Mouse (Mus musculus) forebrain, embryonic 16.5 days (tissue): Measurements from ENCODE around the gene Ccdc113. TPM values are rescaled to one million over a fixed set of nuclear protein-coding genes. Genes with fewer than 3 reads are reported as not detected.

Source experiments
- ATAC-seq: fragments of 200-750 bp; cut with Nextera tagmentation; 2 replicates; pipeline ENCODE4 v1.8.0; 2017; ENCODE audit warnings: mild to moderate bottlenecking, moderate library complexity
- H3K27ac ChIP-seq: fragments of 300-500 bp; sonication (generic); 2 replicates; pipeline ENCODE4 v1.5.1; 2014; ENCODE audit warnings: low read length, control low read depth
- H3K27me3 ChIP-seq: fragments of 300-500 bp; sonication (generic); replicated peaks from 2 replicates; pipeline ENCODE4 v1.6.1; 2014; ENCODE audit warnings: low read length; ENCODE audit not compliant: control insufficient read depth, insufficient read depth
- H3K36me3 ChIP-seq: fragments of 300-500 bp; sonication (generic); 2 replicates; pipeline ENCODE4 v1.6.1; 2014; ENCODE audit not compliant: control insufficient read depth, insufficient read depth
- H3K4me1 ChIP-seq: fragments of 300-500 bp; sonication (generic); replicated peaks from 2 replicates; pipeline ENCODE4 v1.6.1; 2014; ENCODE audit warnings: low read length; ENCODE audit not compliant: control insufficient read depth, insufficient read depth
- H3K4me2 ChIP-seq: fragments of 300-500 bp; sonication (generic); 2 replicates; pipeline ENCODE4 v1.6.1; 2014; ENCODE audit warnings: mild to moderate bottlenecking, low read length, control low read depth
- H3K4me3 ChIP-seq: fragments of 300-500 bp; sonication (generic); replicated peaks from 2 replicates; pipeline ENCODE4 v1.5.1; 2014; ENCODE audit warnings: mild to moderate bottlenecking, low read length, control low read depth
- H3K9ac ChIP-seq: fragments of 300-500 bp; sonication (generic); replicated peaks from 2 replicates; pipeline ENCODE4 v1.6.1; 2014; ENCODE audit warnings: low read depth, low read length, control low read depth
- H3K9me3 ChIP-seq: fragments of 300-500 bp; sonication (generic); 2 replicates; pipeline ENCODE4 v1.6.1; 2016; ENCODE audit warnings: low read length; ENCODE audit not compliant: control insufficient read depth
- WGBS: fragments of 180-500 bp; shearing (Covaris S2); extraction: QIAGEN DNeasy Blood & Tissue Kit; methylation state at CpG from one replicate; pipeline ENCODE4 v1.1.7; 2014; 5-methylcytosine and 5-hydroxymethylcytosine counted together
- polyA plus RNA-seq: library from polyadenylated mRNA; unstranded; fragments of >200 nt; fragmentation: Nextera tagmentation; extraction: Ambion mirVana; gene quantifications from 2 replicates; pipeline ENCODE4 v1.2.1, GENCODE M21; 2015

Gene Ccdc113
- polyA plus RNA-seq, 1 experiment from 2014 or later = 1.5 TPM

- Histone ChIP-seq H3K27ac (no peak overlapping the region), H3K36me3 (no peaks in the 10 kb centered on the region), H3K27me3 (no peaks in the 10 kb centered on the region), H3K4me1 (no peaks in the 10 kb centered on the region), H3K9ac (no peak overlapping the region), H3K4me3 (no peak overlapping the region), H3K4me2 (no peak overlapping the region), H3K9me3 (no peaks in the 10 kb centered on the region)
- ATAC-seq = no peak
- 76% methylated on average over 10 of the region's 10 CpGs for WGBS
These were observed 5.7 kb upstream of the Ccdc113 start for GRCm38 (mm10) chr8:95528194-95528593.

GRCm38 (mm10) chr8:95528750-95529310 lies 5.1 kb upstream of the Ccdc113 start:
- WGBS = 63% methylated on average over 9 of the region's 9 CpGs
- Histone ChIP-seq H3K9me3 (no peaks in the 10 kb centered on the region), H3K27me3 (no peaks in the 10 kb centered on the region)

DNA sequence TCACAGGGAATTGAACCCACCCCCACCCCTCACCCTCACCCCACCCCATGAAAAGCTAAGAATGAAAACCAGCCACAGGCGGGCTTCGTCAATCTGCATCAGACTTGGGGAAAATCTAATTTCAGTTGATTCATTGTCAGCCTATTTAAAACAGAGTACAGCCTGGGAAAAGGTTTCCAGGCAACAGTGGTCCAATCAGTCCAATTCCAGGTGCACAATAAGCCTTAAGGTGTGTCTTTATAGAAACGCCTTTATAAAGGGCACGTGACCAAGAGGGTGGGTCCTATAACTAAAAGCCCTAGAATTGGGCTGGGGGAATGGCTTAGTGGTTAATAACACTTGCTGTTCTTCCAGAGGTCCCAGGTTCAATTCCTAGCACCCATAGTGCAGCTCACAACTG lies 1.7 kb upstream of the Ccdc113 start:
- Histone ChIP-seq H3K9me3 (no peaks in the 10 kb centered on the region), H3K27me3 (no peaks in the 10 kb centered on the region), H3K4me2 (no peak overlapping the region), H3K4me1 (peaks cover 8% of the 10 kb centered on the region), H3K36me3 (no peaks in the 10 kb centered on the region), H3K4me3 (no peak overlapping the region), H3K27ac (no peak overlapping the region), H3K9ac (no peak overlapping the region)
- 42% methylated on average over 4 of the region's 4 CpGs for WGBS
- ATAC-seq = no peak

More at GRCm38 (mm10) chr8:95528750-95529310, 5.1 kb upstream of the Ccdc113 start:
- H3K27ac ChIP-seq = no peak overlapping the region
- H3K9ac ChIP-seq = no peak overlapping the region
- H3K4me2 ChIP-seq = no peak overlapping the region
- no peak overlapping the region for H3K4me3 ChIP-seq
- no peaks in the 10 kb centered on the region for H3K36me3 ChIP-seq
- H3K4me1 ChIP-seq = peaks cover 3% of the 10 kb centered on the region
- no peak for ATAC-seq

DNA sequence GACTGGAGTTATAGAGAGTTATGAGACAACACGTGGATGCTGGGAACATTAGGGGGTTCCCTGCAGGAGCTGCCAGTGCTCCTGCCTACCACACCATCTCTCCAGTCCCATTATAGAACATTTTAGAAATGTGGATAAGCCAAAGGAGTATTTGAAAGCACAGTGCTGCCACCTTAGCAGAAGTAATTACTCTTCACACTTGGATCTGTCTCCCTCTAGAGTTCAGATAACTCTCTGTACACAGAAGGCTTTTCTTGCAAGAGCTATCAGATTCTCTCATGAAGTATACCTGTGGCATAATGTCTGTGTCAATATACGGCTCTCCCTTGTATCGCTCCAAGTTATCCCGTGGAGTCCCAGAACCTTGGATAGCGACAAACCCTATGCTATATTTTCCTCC lies 5.6 kb downstream of the Ccdc113 start:
- Histone ChIP-seq H3K9ac (no peak overlapping the region), H3K27ac (no peak overlapping the region), H3K4me2 (no peak overlapping the region), H3K36me3 (no peaks in the 10 kb centered on the region), H3K4me1 (no peaks in the 10 kb centered on the region), H3K4me3 (no peak overlapping the region), H3K9me3 (no peaks in the 10 kb centered on the region), H3K27me3 (no peaks in the 10 kb centered on the region)
- ATAC-seq = no peak
- WGBS = 88% methylated on average over 5 of the region's 5 CpGs

DNA sequence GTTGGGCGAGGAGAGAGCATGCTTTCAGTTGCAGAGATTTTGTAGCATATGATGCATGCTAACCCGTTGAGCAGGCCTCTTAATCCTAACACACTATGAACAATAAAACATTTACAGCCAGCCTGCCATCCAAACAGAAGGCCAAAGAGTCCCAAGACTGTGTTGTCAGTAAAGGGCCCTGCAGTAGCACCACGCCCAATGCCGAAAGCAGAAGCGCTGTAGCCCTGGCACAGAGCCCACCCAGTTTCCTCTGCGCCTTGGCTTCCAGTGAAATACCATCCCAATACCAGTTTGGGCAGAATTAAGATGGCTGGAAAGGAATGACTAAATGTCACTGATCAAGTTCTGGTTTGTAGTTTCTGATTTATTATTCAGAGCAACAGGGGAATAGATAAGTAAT lies 8.3 kb downstream of the Ccdc113 start:
- H3K27me3 ChIP-seq = no peaks in the 10 kb centered on the region
- H3K36me3 ChIP-seq = no peaks in the 10 kb centered on the region
- no peaks in the 10 kb centered on the region for H3K4me1 ChIP-seq
- H3K4me2 ChIP-seq = no peak overlapping the region
- H3K4me3 ChIP-seq = no peak overlapping the region
- WGBS = 88% methylated on average over 6 of the region's 6 CpGs
- no peaks in the 10 kb centered on the region for H3K9me3 ChIP-seq
- no peak overlapping the region for H3K9ac ChIP-seq
- H3K27ac ChIP-seq = no peak overlapping the region
- no peak for ATAC-seq

GRCm38 (mm10) chr8:95543065-95543464 lies 9.2 kb downstream of the Ccdc113 start:
- Histone ChIP-seq H3K4me2 (no peak overlapping the region), H3K9ac (no peak overlapping the region), H3K36me3 (no peaks in the 10 kb centered on the region), H3K27me3 (no peaks in the 10 kb centered on the region), H3K4me3 (no peak overlapping the region), H3K4me1 (no peaks in the 10 kb centered on the region), H3K9me3 (no peaks in the 10 kb centered on the region), H3K27ac (no peak overlapping the region)
- no peak for ATAC-seq
- 75% methylated on average over 3 of the region's 3 CpGs for WGBS

DNA sequence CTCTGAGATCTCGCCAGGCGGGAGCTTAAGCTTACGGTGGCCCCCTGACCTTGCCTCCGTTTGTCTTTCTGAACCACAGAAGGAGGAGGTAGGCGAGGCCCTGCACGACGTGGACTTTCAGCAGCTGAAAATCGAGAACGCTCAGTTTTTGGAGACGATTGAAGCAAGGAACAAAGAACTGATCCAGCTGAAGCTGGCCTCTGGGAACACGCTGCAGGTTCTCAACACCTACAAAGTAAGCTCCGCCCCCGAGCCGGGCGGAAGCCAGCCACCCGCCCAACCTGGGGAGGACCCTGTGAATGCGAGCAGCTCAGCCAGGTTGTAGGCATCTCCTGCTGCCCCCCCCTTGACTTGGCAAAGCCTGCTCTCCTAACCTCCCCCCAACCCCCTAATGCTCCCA lies 11.9 kb downstream of the Ccdc113 start:
- Histone ChIP-seq H3K4me1 (peaks cover 6% of the 10 kb centered on the region), H3K27me3 (no peaks in the 10 kb centered on the region), H3K27ac (no peak overlapping the region), H3K9me3 (no peaks in the 10 kb centered on the region), H3K36me3 (no peaks in the 10 kb centered on the region), H3K4me2 (no peak overlapping the region), H3K9ac (no peak overlapping the region), H3K4me3 (no peak overlapping the region)
- 85% methylated on average over 17 of the region's 17 CpGs for WGBS
- ATAC-seq = no peak

DNA sequence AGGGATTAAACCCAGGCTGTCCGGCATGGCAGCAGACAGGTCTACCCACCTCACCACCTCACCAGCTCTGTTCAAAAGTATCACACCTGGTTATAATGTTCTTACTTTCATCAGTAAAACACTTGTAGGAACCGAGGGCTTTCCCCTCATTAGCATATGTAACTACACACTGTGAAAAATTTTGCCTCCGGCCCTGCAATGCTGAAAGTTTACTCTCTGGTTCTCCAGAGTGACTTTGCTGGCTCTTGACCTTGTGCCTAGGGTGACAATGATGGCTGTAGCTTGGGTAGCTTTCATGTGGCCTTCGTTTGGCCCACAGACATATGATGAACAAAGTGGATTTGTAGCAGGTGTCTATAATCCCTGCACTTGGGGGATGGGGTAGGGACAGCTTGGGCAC lies 13.1 kb downstream of the Ccdc113 start:
- 84% methylated on average over 4 of the region's 4 CpGs for WGBS
- Histone ChIP-seq H3K4me3 (no peak overlapping the region), H3K27me3 (no peaks in the 10 kb centered on the region), H3K4me2 (no peak overlapping the region), H3K27ac (no peak overlapping the region), H3K9me3 (no peaks in the 10 kb centered on the region), H3K9ac (no peak overlapping the region), H3K36me3 (no peaks in the 10 kb centered on the region), H3K4me1 (peaks cover 6% of the 10 kb centered on the region)
- ATAC-seq = no peak

- WGBS = 72% methylated on average over 8 of the region's 8 CpGs
- Histone ChIP-seq H3K4me3 (no peak overlapping the region), H3K9ac (no peak overlapping the region), H3K27ac (no peak overlapping the region), H3K36me3 (no peaks in the 10 kb centered on the region), H3K4me2 (no peak overlapping the region), H3K4me1 (peaks cover 6% of the 10 kb centered on the region), H3K9me3 (no peaks in the 10 kb centered on the region), H3K27me3 (no peaks in the 10 kb centered on the region)
- no peak for ATAC-seq
These were observed 14.0 kb downstream of the Ccdc113 start for GRCm38 (mm10) chr8:95547931-95548330.
